Mouse (Mus musculus): Measurements from ENCODE around the gene Senp2.

DNA sequence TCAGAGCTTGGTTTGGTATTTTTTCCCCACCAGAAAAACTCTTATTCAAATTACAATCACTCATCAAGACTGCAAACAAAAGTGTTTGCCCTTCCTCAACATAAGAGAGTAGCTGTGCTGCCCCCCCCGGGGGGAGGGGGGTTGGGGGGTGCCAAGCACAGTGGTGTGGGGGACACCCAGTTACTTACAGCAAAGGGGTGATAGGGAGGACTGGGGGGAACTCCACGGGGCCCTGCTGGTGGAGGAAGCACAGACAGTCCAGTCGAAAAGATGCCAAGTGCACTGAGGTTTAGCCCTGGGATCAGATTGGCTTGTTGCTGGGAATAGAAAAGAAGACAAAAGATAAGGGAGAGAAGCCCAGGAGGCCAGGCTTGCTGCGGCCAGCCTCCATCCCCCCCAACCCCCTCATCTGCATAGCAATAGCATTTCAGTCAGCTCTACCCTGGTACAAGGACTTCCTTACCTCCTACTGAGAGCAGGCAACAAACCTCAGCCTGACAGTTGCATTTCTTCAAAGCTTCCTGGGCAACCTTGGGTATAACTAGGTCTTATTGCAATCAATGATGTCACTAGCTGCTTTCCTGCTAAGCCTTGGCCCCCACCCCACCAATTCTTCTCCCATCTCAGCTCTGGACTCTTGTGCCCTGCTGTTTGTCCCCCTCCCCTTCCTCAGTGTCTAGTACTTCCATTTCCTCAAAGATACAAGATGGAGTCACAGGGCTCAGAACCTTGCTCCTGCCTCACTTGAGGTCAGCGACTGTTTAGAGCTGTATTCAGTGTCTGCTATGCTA is 66.7 kb downstream of the Senp2 start:
- TF ChIP-seq CTCF (IDR thresholded peaks at IDR 0.05 in 2 of 3, conservative IDR thresholded peaks at IDR 0.05 in 1 of 3; ENCODE audit: control insufficient read depth in 1 of 3, insufficient read depth in 1 of 3, low read depth in 2 of 3, low read length in 3 of 3, poor library complexity in 1 of 3, severe bottlenecking in 1 of 3) (no peak), TAL1 (IDR thresholded peaks at IDR 0.05; ENCODE audit: low read length) (no peak), HCFC1 (IDR thresholded peaks at IDR 0.05; ENCODE audit: low read depth, low read length) (no peak), JUND (IDR thresholded peaks at IDR 0.05; ENCODE audit: low read depth, low read length) (no peak), TCF12 (IDR thresholded peaks at IDR 0.05; ENCODE audit: low read depth, low read length) (no peak), MAX (IDR thresholded peaks at IDR 0.05; ENCODE audit: low read length) (no peak), POLR2A (IDR thresholded peaks at IDR 0.05; ENCODE audit: control insufficient read depth in 1 of 2, insufficient read depth in 1 of 2, low read depth in 1 of 2, low read length in 2 of 2, poor library complexity in 1 of 2) (no peak), NRF1 (IDR thresholded peaks at IDR 0.05; ENCODE audit: insufficient read depth, low read depth, low read length, poor library complexity, severe bottlenecking) (no peak), EP300 (IDR thresholded peaks at IDR 0.05; ENCODE audit: low read depth in 1 of 2, low read length in 2 of 2) (no peak), POLR2AphosphoS2 (IDR thresholded peaks at IDR 0.05; ENCODE audit: low read length) (no peak), MEF2A (IDR thresholded peaks at IDR 0.05; ENCODE audit: extremely low read depth, insufficient replicate concordance, low read depth, low read length, poor library complexity, severe bottlenecking) (no peak), KAT2A (conservative IDR thresholded peaks at IDR 0.05; ENCODE audit: low read depth, low read length) (no peak), CHD1 (IDR thresholded peaks at IDR 0.05; ENCODE audit: low read depth, low read length) (no peak)
